Mouse (Mus musculus) layer of hippocampus, postnatal 10 days (tissue): ENCODE results near the gene Serpinh1. TPM values are rescaled to one million over a fixed set of nuclear protein-coding genes. Genes with fewer than 3 reads are reported as not detected.
"Not testable (repeated sequence)": the region's sequence is repeated elsewhere in the genome, so short reads cannot be mapped to it uniquely, and the experiment has no call there.

Experiments
- DNase-seq, 2 experiments: peaks; one replicate each; pipeline ENCODE4 v3.0.0; 2021; ENCODE audit warnings: low spot score in 2 of 2
- total RNA-seq, 2 experiments: library from RNA; stranded (reverse); gene quantifications; 2 replicates each; pipeline ENCODE4 v1.2.3; 2021

Serpinh1 gene
- total RNA-seq, 2 experiments from 2014 or later = 58.2 to 62.0 TPM

GRCm38 (mm10) chr7:99375455-99375854 lies 22.4 kb upstream of the Serpinh1 start:
- DNase-seq = peak; percentile 85 to 87

DNA sequence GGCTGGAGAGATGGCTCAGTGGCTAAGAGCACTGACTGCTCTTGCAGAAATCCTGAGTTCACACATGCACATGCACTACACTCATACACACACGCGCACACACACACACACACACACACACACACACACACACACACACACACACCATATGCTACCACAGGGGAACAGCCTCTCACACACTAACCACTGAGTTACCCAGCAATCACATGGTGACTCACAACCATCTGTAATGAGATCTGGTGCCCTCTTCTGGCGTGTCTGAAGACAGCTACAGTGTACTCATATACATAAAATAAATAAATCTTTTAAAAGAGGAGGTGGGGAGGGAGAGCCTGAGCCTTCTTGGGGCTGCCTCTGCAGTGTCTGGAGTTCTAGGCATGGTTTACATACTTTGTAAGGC lies 21.3 kb upstream of the Serpinh1 start:
- not testable (repeated sequence) for DNase-seq

DNA sequence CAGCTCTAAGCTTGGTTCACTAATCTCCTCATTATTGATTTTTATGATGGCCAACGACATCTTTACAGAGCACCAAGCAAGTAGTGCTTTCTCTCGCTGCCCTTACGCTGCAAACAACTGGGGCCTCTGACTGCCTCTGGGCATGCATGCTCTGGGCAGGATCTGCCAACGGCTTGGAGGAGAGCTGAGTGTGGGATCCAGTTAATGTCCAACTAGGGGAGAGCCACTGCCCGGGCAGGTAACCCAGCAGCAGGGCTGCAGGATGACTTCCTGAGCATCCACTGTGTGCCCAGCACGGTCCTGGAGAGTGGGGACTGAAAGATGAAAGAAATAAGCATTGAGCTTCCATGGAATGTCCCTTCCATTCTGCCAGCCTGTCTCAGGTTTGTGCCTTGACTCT lies 13.7 kb upstream of the Serpinh1 start:
- DNase-seq = no peak

DNA sequence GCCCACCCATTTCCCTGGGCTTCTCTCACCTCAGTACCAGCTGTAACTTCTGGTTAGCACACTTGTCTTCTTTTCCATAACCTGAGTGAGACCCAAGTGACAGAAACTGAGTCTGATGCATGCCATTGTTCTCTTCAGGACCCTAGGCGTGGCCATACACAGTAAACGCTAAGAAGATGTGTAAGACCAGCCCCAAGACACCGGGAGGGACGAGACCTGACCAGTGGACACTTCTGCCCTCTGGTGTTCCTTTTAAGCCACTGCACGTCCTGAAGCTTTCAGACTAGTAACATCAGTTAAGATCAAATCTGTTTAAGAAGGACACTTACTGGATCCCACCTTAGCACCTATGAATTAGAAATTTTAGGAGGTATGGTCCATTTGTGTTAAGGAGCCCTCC lies 12.0 kb upstream of the Serpinh1 start:
- DNase-seq = peak; percentile 75 to 76

GRCm38 (mm10) chr7:99362137-99362536 lies 9.1 kb upstream of the Serpinh1 start:
- no peak for DNase-seq

GRCm38 (mm10) chr7:99360803-99361414 lies 7.9 kb upstream of the Serpinh1 start:
- DNase-seq = no peak

- DNase-seq = peak; percentile 58 to 65
Observed at GRCm38 (mm10) chr7:99360021-99360802, 7.2 kb upstream of the Serpinh1 start.

DNA sequence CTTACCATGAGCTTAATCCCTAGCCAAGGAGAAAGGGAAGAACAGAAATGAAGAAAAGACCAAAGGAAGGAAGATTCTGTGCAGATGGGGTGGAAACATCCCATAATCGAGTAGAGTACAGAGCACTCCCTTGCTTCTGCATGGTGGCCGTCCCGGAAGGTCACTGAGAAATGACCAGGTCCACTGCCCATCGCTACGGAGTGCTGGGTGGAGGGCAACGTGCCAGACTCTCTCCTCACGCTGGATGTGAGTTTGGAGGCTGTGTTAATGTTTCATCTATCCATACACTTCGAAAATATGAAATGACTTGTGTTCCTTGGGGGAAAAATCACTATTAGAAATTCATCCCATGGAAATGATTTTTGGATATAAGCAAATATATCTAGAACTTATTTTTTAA lies 5.3 kb upstream of the Serpinh1 start:
- no peak for DNase-seq

GRCm38 (mm10) chr7:99357201-99357600 lies 4.2 kb upstream of the Serpinh1 start:
- no peak for DNase-seq

DNA sequence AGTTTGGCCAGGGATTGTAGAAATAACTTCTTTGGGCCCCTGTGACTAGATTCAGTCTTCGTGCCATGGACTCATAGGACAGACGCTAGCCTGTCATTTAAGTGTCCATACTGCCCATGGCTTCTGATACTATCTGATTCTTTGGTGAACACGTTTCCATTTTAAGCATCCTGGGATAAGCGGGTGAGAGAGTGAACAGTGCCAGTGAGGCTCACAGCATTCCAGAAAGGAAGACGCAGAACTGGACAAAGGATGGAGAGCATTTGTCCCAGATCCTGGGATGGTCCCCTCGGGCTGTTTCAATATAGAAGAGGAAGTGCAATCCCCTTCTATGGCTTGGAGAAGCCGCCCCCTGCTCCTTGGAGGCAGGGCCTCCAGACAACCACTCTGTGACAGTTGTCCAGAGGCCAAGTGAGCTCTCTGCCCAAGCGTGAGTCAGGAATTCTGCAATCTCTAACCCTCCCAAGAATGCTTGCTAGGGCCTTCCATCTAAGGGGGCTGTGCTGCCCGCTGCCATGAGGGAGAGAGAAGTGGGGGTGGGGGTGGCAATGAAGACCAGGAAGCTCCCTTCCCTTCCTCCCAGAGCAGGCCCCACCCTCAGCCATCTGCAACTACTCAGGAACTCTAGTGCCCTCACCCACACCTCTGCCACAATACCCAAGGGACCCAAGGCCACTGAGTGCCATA lies 3.3 kb upstream of the Serpinh1 start:
- DNase-seq = no peak

DNA sequence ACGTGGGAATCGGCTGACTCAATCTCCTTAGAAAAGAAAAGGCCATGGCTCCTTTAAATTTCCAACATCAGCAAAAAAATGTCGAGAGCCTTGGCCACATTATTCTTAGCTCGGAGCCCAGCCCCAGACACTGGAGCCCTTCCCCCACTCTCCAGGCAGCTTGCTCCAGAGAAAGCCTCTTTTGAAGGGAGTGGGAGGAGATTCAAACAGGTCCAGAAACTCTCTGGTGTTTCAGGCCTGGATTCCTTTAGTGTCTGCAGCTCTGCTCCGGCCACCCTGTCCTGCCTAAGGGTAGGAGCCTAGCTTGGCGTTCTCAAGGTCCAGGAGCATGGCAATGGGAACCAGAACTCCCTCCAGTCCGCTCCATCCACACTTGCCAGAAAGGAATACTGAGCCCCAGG lies 2.7 kb upstream of the Serpinh1 start:
- DNase-seq = peak; percentile 61 to 77

- DNase-seq = peak; percentile 35 to 38
Observed at GRCm38 (mm10) chr7:99351802-99352517, 1.1 kb downstream of the Serpinh1 start.

GRCm38 (mm10) chr7:99351104-99351801 lies 1.8 kb downstream of the Serpinh1 start:
- DNase-seq = peak in 1 of 2 experiments; percentile 36

DNA sequence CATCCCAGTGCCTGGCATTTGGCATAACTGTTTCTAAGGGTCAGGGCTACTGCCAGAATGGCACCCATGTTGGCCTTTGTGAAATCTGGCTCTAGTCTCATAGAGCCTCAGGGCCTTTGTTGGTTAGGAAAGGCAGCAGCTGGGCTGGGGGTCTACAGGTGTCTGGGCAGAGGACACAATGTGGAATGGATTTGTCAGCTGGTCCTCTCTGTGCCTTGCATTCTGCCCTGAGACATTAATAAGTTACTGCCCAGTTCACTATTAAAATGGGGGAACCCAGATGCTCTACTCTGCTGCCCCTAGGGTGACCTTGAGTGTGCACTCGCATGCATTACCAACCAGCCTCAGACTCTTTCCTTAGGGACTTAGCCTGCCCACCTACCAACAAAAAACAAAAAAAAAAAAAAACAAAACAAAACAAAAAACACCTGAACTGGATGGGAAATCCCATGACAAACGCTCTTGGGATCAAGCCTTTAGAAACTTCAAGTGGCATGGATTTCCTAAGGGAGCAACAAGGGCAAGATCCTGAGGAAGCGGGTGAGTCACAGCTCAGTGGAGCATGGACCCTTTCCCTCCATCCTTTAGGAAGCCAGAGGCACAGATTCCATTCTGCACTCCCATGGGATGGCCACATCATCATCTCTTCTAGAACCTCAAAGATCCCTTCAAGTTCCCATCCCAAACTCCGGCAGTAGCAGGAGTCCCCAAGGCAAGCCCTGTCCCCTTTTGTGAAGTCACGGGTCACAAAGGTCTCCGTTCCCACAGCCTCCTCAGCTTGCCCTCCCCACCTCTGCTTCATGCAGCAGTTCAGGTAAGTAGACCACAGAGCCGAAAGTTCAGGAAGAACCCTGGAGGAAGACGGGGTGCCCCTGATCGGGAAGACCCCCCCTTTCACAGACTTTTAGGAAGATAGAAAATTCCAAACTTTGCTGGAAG lies 3.0 kb downstream of the Serpinh1 start:
- no peak for DNase-seq

GRCm38 (mm10) chr7:99348883-99349282 lies 4.2 kb downstream of the Serpinh1 start:
- no peak for DNase-seq

- no peak for DNase-seq
Observed at GRCm38 (mm10) chr7:99347268-99347667, 5.8 kb downstream of the Serpinh1 start.

- DNase-seq = no peak
Observed at GRCm38 (mm10) chr7:99343577-99343976, 9.5 kb downstream of the Serpinh1 start.

DNA sequence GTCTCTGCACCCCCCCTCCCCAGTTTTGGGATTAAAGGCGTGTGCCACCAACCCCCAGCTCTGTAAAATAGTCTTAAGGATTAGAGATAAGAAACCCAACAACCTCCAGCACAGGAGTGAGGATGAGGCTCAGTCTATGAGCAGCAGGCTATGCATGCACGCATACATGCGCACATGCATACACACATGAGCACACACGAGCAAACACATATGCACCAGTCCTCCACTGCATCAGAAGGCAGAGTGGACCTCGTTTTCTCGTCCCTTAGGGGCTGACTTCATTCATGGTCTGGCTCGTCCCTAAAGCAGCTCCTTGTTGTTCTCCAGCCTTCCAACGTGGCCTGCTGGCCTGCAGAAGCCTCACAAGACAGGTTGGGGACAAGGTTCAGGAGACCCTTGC lies 12.3 kb downstream of the Serpinh1 start:
- DNase-seq = no peak

DNA sequence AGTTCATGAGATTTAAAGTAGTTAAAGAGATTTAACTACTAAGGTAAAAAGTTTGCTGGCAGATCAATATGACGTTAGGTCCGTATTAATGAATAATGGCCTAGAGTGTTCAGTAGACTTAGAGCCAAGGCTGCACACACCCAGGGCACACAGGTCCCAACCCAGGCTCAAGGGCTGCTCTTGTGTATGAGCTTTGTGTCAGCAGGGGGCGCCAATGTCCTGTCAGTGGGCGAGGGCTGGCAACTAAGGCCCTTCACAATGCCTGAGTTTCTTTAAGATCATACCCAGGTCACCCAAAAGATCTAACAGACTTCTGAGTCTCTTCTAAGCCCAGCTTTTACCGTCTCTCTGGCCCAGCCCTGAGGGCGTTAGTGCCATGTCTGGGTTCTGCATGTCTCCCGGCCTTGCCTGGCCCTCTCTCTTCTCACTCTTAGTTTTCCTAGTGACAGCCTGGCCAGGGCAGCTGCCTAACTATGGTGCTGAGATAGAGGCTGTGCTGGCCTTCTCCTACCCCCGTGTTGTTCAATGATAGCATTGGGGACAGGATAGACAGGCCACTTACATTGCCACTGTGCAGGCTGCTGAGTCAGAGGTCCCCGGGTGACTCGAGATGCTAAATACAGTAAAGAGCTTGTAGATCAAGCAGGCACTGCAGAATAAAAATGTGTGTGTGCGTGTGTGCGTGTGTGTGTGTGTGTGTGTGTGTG lies 20.1 kb downstream of the Serpinh1 start:
- DNase-seq = peak; percentile 84 to 87
